Mouse (Mus musculus): ENCODE results near the gene Zfp64. TPM values are rescaled to one million over a fixed set of nuclear protein-coding genes. Genes with fewer than 3 reads are reported as not detected.
A peak's percentile ranks its signal among the peaks of the same experiment; 100 is the strongest.

Gene Zfp64
- total and polyA plus RNA-seq, 3 experiments = 20.0 to 37.0 (median 25.1) TPM

- peaks cover 6% of the 10 kb centered on the region for H3K9me3 ChIP-seq (replicated peaks; ENCODE audit: low read length)
- H3K9ac ChIP-seq (ENCODE audit: insufficient read depth, low read depth) = no peak overlapping the region
- no peaks in the 10 kb centered on the region for H3K27me3 ChIP-seq (replicated peaks)
- no peaks in the 10 kb centered on the region for H3K79me2 ChIP-seq (replicated peaks; ENCODE audit: control insufficient read depth, extremely low read depth, insufficient read depth, poor library complexity, severe bottlenecking)
- no peak overlapping the region for H3K27ac ChIP-seq (ENCODE audit: insufficient read depth, low read depth)
- peaks cover 3 to 11% of the 10 kb centered on the region in 2 experiments for H3K36me3 ChIP-seq (replicated peaks in 1 of 2; ENCODE audit: control insufficient read depth in 1 of 2, insufficient read depth in 1 of 2, low read length in 1 of 2)
- in situ Hi-C loops (cut with MboI; ENCODE audit: low pct_ligation_motif_present, low pct_unique_long_range_greater_than_20kb, low sequenced_read_pairs) = no loop called here
- dilution Hi-C loops (cut with MboI; ENCODE audit: extremely low pct_ligation_motif_present, extremely low pct_unique_long_range_greater_than_20kb, low sequenced_read_pairs) = no loop called here
- DNase-seq (ENCODE audit: extremely low read depth) = no peak
- H3K4me1 ChIP-seq (ENCODE audit: control insufficient read depth in 1 of 2, insufficient read depth in 2 of 2) = no peaks in the 10 kb centered on the region
- H3K4me3 ChIP-seq (replicated peaks in 1 of 3; ENCODE audit: low read depth in 2 of 3, low read length in 2 of 3, poor library complexity in 1 of 3) = no peak overlapping the region
- no peak overlapping the region for H3K4me2 ChIP-seq (ENCODE audit: insufficient read depth, low read depth, poor library complexity, severe bottlenecking)
- TF ChIP-seq POLR2A (IDR thresholded peaks at IDR 0.05; ENCODE audit: low read depth, low read length) (no peak), PAX5 (IDR thresholded peaks at IDR 0.05; ENCODE audit: low read length) (no peak), MEF2A (IDR thresholded peaks at IDR 0.05; ENCODE audit: borderline replicate concordance, low read depth, low read length) (no peak), GABPA (IDR thresholded peaks at IDR 0.05; ENCODE audit: insufficient replicate concordance, low read depth, low read length) (no peak), ETS1 (conservative IDR thresholded peaks at IDR 0.05; ENCODE audit: low read depth, low read length) (no peak)
Observed at GRCm38 (mm10) chr2:168911527-168911926, 43.9 kb downstream of the Zfp64 start.

GRCm38 (mm10) chr2:168906022-168906421, 49.4 kb downstream of the Zfp64 start:
- Histone ChIP-seq H3K27me3 (replicated peaks) (no peaks in the 10 kb centered on the region), H3K36me3 (replicated peaks in 1 of 2; ENCODE audit: control insufficient read depth in 1 of 2, insufficient read depth in 1 of 2, low read length in 1 of 2) (peaks cover 3 to 7% of the 10 kb centered on the region in 2 experiments), H3K9me3 (replicated peaks; ENCODE audit: low read length) (peaks cover 6% of the 10 kb centered on the region), H3K9ac (ENCODE audit: insufficient read depth, low read depth) (no peak overlapping the region), H3K27ac (ENCODE audit: insufficient read depth, low read depth) (no peak overlapping the region), H3K4me3 (replicated peaks in 1 of 3; ENCODE audit: low read depth in 2 of 3, low read length in 2 of 3, poor library complexity in 1 of 3) (no peak overlapping the region), H3K4me1 (ENCODE audit: control insufficient read depth in 1 of 2, insufficient read depth in 2 of 2) (peaks cover 0 to 11% of the 10 kb centered on the region in 2 experiments; a peak in 2 of 4 replicates), H3K4me2 (ENCODE audit: insufficient read depth, low read depth, poor library complexity, severe bottlenecking) (no peak overlapping the region), H3K79me2 (replicated peaks; ENCODE audit: control insufficient read depth, extremely low read depth, insufficient read depth, poor library complexity, severe bottlenecking) (no peaks in the 10 kb centered on the region)
- no peak for DNase-seq (ENCODE audit: extremely low read depth)
- dilution Hi-C loops (cut with MboI; ENCODE audit: extremely low pct_ligation_motif_present, extremely low pct_unique_long_range_greater_than_20kb, low sequenced_read_pairs) = no loop called here
- in situ Hi-C loops (cut with MboI; ENCODE audit: low pct_ligation_motif_present, low pct_unique_long_range_greater_than_20kb, low sequenced_read_pairs) = no loop called here
- TF ChIP-seq JUND (conservative IDR thresholded peaks at IDR 0.05; ENCODE audit: low read depth, low read length) = no peak
- no peak for TF ChIP-seq RCOR1 (conservative IDR thresholded peaks at IDR 0.05; ENCODE audit: low read depth, low read length)
- TF ChIP-seq POLR2AphosphoS2 (IDR thresholded peaks at IDR 0.05; ENCODE audit: low read depth, low read length) = no peak
- TF ChIP-seq PAX5 (IDR thresholded peaks at IDR 0.05; ENCODE audit: low read length) = no peak
- no peak for TF ChIP-seq USF1 (IDR thresholded peaks at IDR 0.05; ENCODE audit: low read depth, low read length)
- TF ChIP-seq CTCF (conservative IDR thresholded peaks at IDR 0.05 in 1 of 2, IDR thresholded peaks at IDR 0.05 in 1 of 2; ENCODE audit: low read depth in 2 of 2, low read length in 2 of 2) = no peak

GRCm38 (mm10) chr2:168904846-168905245, 50.5 kb downstream of the Zfp64 start:
- Histone ChIP-seq H3K27me3 (replicated peaks) (no peaks in the 10 kb centered on the region), H3K4me1 (ENCODE audit: control insufficient read depth in 1 of 2, insufficient read depth in 2 of 2) (peaks cover 0 to 11% of the 10 kb centered on the region in 2 experiments; a peak in 2 of 4 replicates), H3K79me2 (replicated peaks; ENCODE audit: control insufficient read depth, extremely low read depth, insufficient read depth, poor library complexity, severe bottlenecking) (no peaks in the 10 kb centered on the region), H3K36me3 (replicated peaks in 1 of 2; ENCODE audit: control insufficient read depth in 1 of 2, insufficient read depth in 1 of 2, low read length in 1 of 2) (peaks cover 3 to 10% of the 10 kb centered on the region in 2 experiments), H3K9ac (ENCODE audit: insufficient read depth, low read depth) (no peak overlapping the region), H3K9me3 (replicated peaks; ENCODE audit: low read length) (peaks cover 10% of the 10 kb centered on the region), H3K27ac (ENCODE audit: insufficient read depth, low read depth) (no peak overlapping the region), H3K4me3 (replicated peaks in 1 of 3; ENCODE audit: low read depth in 2 of 3, low read length in 2 of 3, poor library complexity in 1 of 3) (no peak overlapping the region), H3K4me2 (ENCODE audit: insufficient read depth, low read depth, poor library complexity, severe bottlenecking) (no peak overlapping the region)
- TF ChIP-seq ZNF384 (IDR thresholded peaks at IDR 0.05; ENCODE audit: low read depth, low read length) (peak; percentile 86), POLR2AphosphoS2 (IDR thresholded peaks at IDR 0.05; ENCODE audit: low read depth, low read length) (no peak), CTCF (conservative IDR thresholded peaks at IDR 0.05 in 1 of 2, IDR thresholded peaks at IDR 0.05 in 1 of 2; ENCODE audit: low read depth in 2 of 2, low read length in 2 of 2) (peak; percentile 17 to 49; a peak in 2 of 4 replicates), MAFK (IDR thresholded peaks at IDR 0.05; ENCODE audit: insufficient replicate concordance, low read length) (no peak)
- in situ Hi-C loops (cut with MboI; ENCODE audit: low pct_ligation_motif_present, low pct_unique_long_range_greater_than_20kb, low sequenced_read_pairs) (no loop called here), dilution Hi-C loops (cut with MboI; ENCODE audit: extremely low pct_ligation_motif_present, extremely low pct_unique_long_range_greater_than_20kb, low sequenced_read_pairs) (no loop called here)
- DNase-seq (ENCODE audit: extremely low read depth) = no peak

All from CH12.LX (cell line).